Mouse (Mus musculus) embryonic fibroblast, embryonic 13.5 days (primary cell): Measurements from ENCODE around the gene Trhr2.

ENCODE experiments used
- CTCF ChIP-seq: IDR thresholded peaks from 2 replicates; pipeline ENCODE4 v1.5.1; 2011; ENCODE audit warnings: mild to moderate bottlenecking, control low read depth, low read length, moderate library complexity, borderline replicate concordance; ENCODE audit not compliant: insufficient read depth
- POLR2A ChIP-seq: IDR thresholded peaks from 2 replicates; pipeline ENCODE4 v1.6.1; 2011; ENCODE audit warnings: low read depth, mild to moderate bottlenecking, control low read depth, low read length, moderate library complexity

GRCm38 (mm10) chr8:122322792-122323191 is 37.8 kb downstream of the Trhr2 start:
- TF ChIP-seq CTCF, result no peak
- no peak for TF ChIP-seq POLR2A
